Mouse (Mus musculus) layer of hippocampus, adult 9-11 months (tissue): ENCODE measurements around the gene Gm49383.
"Not testable (repeated sequence)": the region's sequence is repeated elsewhere in the genome, so short reads cannot be mapped to it uniquely, and the experiment has no call there.

Experiments used
- DNase-seq: peaks from one replicate; pipeline ENCODE4 v3.0.0; 2022

The Gm49383 gene

GRCm38 (mm10) chr12:69163586-69163985, 33.3 kb downstream of the Gm49383 start:
- DNase-seq = not testable (repeated sequence)

- DNase-seq = not testable (repeated sequence)
Measured at GRCm38 (mm10) chr12:69160677-69161076, 36.2 kb downstream of the Gm49383 start.

- no peak for DNase-seq
Measured at GRCm38 (mm10) chr12:69159578-69159940, 37.3 kb downstream of the Gm49383 start.

- peak; percentile 99 for DNase-seq
Measured at GRCm38 (mm10) chr12:69158765-69159577, 37.9 kb downstream of the Gm49383 start, which contains the start of gene Rps29. Gene Rps29 (minus strand): TSS chr12:69159186.

GRCm38 (mm10) chr12:69158366-69158764, 38.5 kb downstream of the Gm49383 start:
- DNase-seq = no peak

- DNase-seq = no peak
Measured at GRCm38 (mm10) chr12:69157107-69157506, 39.8 kb downstream of the Gm49383 start.

GRCm38 (mm10) chr12:69156436-69156835, 40.5 kb downstream of the Gm49383 start:
- DNase-seq = no peak

- no peak for DNase-seq
Measured at GRCm38 (mm10) chr12:69155923-69156322, 41.0 kb downstream of the Gm49383 start.

GRCm38 (mm10) chr12:69150049-69150448, 46.9 kb downstream of the Gm49383 start:
- DNase-seq = no peak

- DNase-seq = no peak
Measured at GRCm38 (mm10) chr12:69147166-69147735, 49.7 kb downstream of the Gm49383 start.

- no peak for DNase-seq
Measured at GRCm38 (mm10) chr12:69143460-69143859, 53.4 kb downstream of the Gm49383 start.

GRCm38 (mm10) chr12:69139841-69140240, 57.1 kb downstream of the Gm49383 start:
- no peak for DNase-seq

- DNase-seq = no peak
Measured at GRCm38 (mm10) chr12:69139201-69139600, 57.7 kb downstream of the Gm49383 start.
